Mouse (Mus musculus): ENCODE measurements around the gene Lipm.

The Lipm gene

GRCm38 (mm10) chr19:34100633-34101032 lies at the start of gene Lipm:
Lipm (plus strand) TSS chr19:34100933.
- no peak for DNase-seq (ENCODE audit: low spot score in 2 of 2)

GRCm38 (mm10) chr19:34051502-34051901 lies 49.2 kb upstream of the Lipm start:
- no peak for DNase-seq (ENCODE audit: low spot score in 2 of 2)

GRCm38 (mm10) chr19:34063547-34063946 lies 37.2 kb upstream of the Lipm start:
- no peak for DNase-seq (ENCODE audit: low spot score in 2 of 2)

GRCm38 (mm10) chr19:34064059-34064458 lies 36.7 kb upstream of the Lipm start:
- DNase-seq (ENCODE audit: low spot score in 2 of 2) = no peak

GRCm38 (mm10) chr19:34066779-34067472 lies 33.8 kb upstream of the Lipm start, which contains the start of gene Lipn:
Lipn (plus strand) TSS chr19:34067358.
- no peak for DNase-seq (ENCODE audit: low spot score in 2 of 2)

- no peak for DNase-seq (ENCODE audit: low spot score in 2 of 2)
Observed at GRCm38 (mm10) chr19:34074239-34074638, 26.5 kb upstream of the Lipm start.

- DNase-seq (ENCODE audit: low spot score in 2 of 2) = no peak
Observed at GRCm38 (mm10) chr19:34078130-34078529, 22.6 kb upstream of the Lipm start.

GRCm38 (mm10) chr19:34089011-34089680 lies 11.6 kb upstream of the Lipm start:
- no peak for DNase-seq (ENCODE audit: low spot score in 2 of 2)

- no peak for DNase-seq (ENCODE audit: low spot score in 2 of 2)
Observed at GRCm38 (mm10) chr19:34095381-34095780, 5.4 kb upstream of the Lipm start.

- no peak for DNase-seq (ENCODE audit: low spot score in 2 of 2)
Observed at GRCm38 (mm10) chr19:34096228-34096627, 4.5 kb upstream of the Lipm start.

- DNase-seq (ENCODE audit: low spot score in 2 of 2) = no peak
Observed at GRCm38 (mm10) chr19:34101888-34102287, 1.2 kb downstream of the Lipm start.

GRCm38 (mm10) chr19:34104841-34105240 lies 4.1 kb downstream of the Lipm start:
- no peak for DNase-seq (ENCODE audit: low spot score in 2 of 2)

GRCm38 (mm10) chr19:34119102-34119501 lies 18.4 kb downstream of the Lipm start:
- no peak for DNase-seq (ENCODE audit: low spot score in 2 of 2)

- DNase-seq (ENCODE audit: low spot score in 2 of 2) = no peak
Observed at GRCm38 (mm10) chr19:34119653-34120052, 18.9 kb downstream of the Lipm start.

- DNase-seq (ENCODE audit: low spot score in 2 of 2) = no peak
Observed at GRCm38 (mm10) chr19:34120107-34120731, 19.5 kb downstream of the Lipm start.

- no peak for DNase-seq (ENCODE audit: low spot score in 2 of 2)
Observed at GRCm38 (mm10) chr19:34138720-34139430, 38.1 kb downstream of the Lipm start.

- no peak for DNase-seq (ENCODE audit: low spot score in 2 of 2)
Observed at GRCm38 (mm10) chr19:34139431-34140046, 38.8 kb downstream of the Lipm start.

GRCm38 (mm10) chr19:34148421-34148820 lies 47.7 kb downstream of the Lipm start:
- DNase-seq (ENCODE audit: low spot score in 2 of 2) = no peak

- DNase-seq (ENCODE audit: low spot score in 2 of 2) = peak in 1 of 2 experiments; percentile 5
Observed at GRCm38 (mm10) chr19:34151909-34152308, 51.2 kb downstream of the Lipm start.

- no peak for DNase-seq (ENCODE audit: low spot score in 2 of 2)
Observed at GRCm38 (mm10) chr19:34153263-34154144, 52.8 kb downstream of the Lipm start.

GRCm38 (mm10) chr19:34162693-34163092 lies 62.0 kb downstream of the Lipm start:
- DNase-seq (ENCODE audit: low spot score in 2 of 2) = no peak
